Mouse (Mus musculus) cortical plate, adult 2 months (tissue): Measurements from ENCODE around the gene Farsb.

Experiments
- CTCF ChIP-seq: fragments of 200-500 bp; IDR thresholded peaks from 2 replicates; pipeline ENCODE4 v1.5.1; 2011; ENCODE audit warnings: mild to moderate bottlenecking, control low read depth, low read length; ENCODE audit not compliant: insufficient read depth; ENCODE audit errors: extremely low read depth
- POLR2A ChIP-seq: fragments of 200-500 bp; IDR thresholded peaks from 2 replicates; pipeline ENCODE4 v1.6.1; 2011; ENCODE audit warnings: mild to moderate bottlenecking, low read length, control low read depth; ENCODE audit not compliant: insufficient read depth; ENCODE audit errors: extremely low read depth

- TF ChIP-seq POLR2A (no peak), CTCF (no peak)
These were observed 61.9 kb downstream of the Farsb start for GRCm38 (mm10) chr1:78426841-78427240.
